Mouse (Mus musculus) hindbrain, embryonic 11.5 days (tissue): ENCODE measurements around the gene Nr1d2. TPM values are rescaled to one million over a fixed set of nuclear protein-coding genes. Genes with fewer than 3 reads are reported as not detected.
A peak's percentile ranks its signal among the peaks of the same experiment; 100 is the strongest.

Source experiments
- ATAC-seq: fragments of 200-750 bp; cut with Nextera tagmentation; 2 replicates; pipeline ENCODE4 v1.8.0; 2017; ENCODE audit warnings: mild to moderate bottlenecking, moderate TSS enrichment, moderate library complexity; ENCODE audit not compliant: low FRiP score
- DNase-seq: peaks from one replicate; pipeline ENCODE4 v3.0.0-alpha.2; 2015; ENCODE audit warnings: low spot score
- H3K27ac ChIP-seq: fragments of 300-500 bp; sonication (generic); 2 replicates; pipeline ENCODE4 v1.5.1; 2014; ENCODE audit warnings: mild to moderate bottlenecking, low read depth, low read length
- H3K27me3 ChIP-seq: fragments of 300-500 bp; sonication (generic); 2 replicates; pipeline ENCODE4 v1.6.1; 2014; ENCODE audit warnings: mild to moderate bottlenecking, low read length, moderate library complexity, mixed read lengths; ENCODE audit not compliant: control insufficient read depth, insufficient read depth
- H3K36me3 ChIP-seq: fragments of 300-500 bp; sonication (generic); 2 replicates; pipeline ENCODE4 v1.6.1; 2014; ENCODE audit warnings: mild to moderate bottlenecking, low read length, moderate library complexity, mixed read lengths; ENCODE audit not compliant: control insufficient read depth, insufficient read depth
- H3K4me1 ChIP-seq: fragments of 300-500 bp; sonication (generic); replicated peaks from 2 replicates; pipeline ENCODE4 v1.6.1; 2014; ENCODE audit warnings: low read length, mixed read lengths; ENCODE audit not compliant: control insufficient read depth, insufficient read depth
- H3K4me2 ChIP-seq: fragments of 300-500 bp; sonication (generic); replicated peaks from 2 replicates; pipeline ENCODE4 v1.6.1; 2014; ENCODE audit warnings: mild to moderate bottlenecking, low read depth, low read length
- H3K4me3 ChIP-seq: fragments of 300-500 bp; sonication (generic); 2 replicates; pipeline ENCODE4 v1.5.1; 2014; ENCODE audit warnings: low read depth, low read length
- H3K9ac ChIP-seq: fragments of 300-500 bp; sonication (generic); 2 replicates; pipeline ENCODE4 v1.6.1; 2014; ENCODE audit warnings: low read depth, low read length
- H3K9me3 ChIP-seq: fragments of 300-500 bp; sonication (generic); 2 replicates; pipeline ENCODE4 v1.6.1; 2016; ENCODE audit warnings: low read length; ENCODE audit not compliant: control insufficient read depth
- polyA plus RNA-seq: library from polyadenylated mRNA; unstranded; fragments of >200 nt; fragmentation: Nextera tagmentation; extraction: Ambion mirVana; gene quantifications from 2 replicates; pipeline ENCODE4 v1.2.1, GENCODE M21; 2014

Gene Nr1d2
- polyA plus RNA-seq, 1 experiment from 2014 or later = 4.8 TPM

DNA sequence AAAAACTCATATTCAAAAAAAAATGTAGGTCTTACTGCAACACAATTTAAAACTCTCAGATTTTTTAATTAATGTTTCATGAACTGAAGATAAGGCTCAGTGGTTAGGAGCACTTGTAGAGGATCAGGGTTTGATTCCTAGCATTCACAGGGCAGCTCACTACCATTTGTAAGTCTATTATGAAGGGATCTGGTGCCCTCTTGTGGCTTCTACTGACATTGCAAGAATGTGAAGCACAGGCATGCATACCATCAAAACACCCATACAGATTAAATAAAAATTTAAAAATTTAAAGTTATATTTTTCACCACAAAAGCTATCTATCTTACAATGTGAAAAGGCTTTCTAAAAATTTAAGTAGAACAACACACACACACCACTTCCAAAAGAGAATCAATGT, 71.9 kb downstream of the Nr1d2 start:
- Histone ChIP-seq H3K4me1 (no peaks in the 10 kb centered on the region), H3K4me2 (no peak overlapping the region), H3K27ac (no peak overlapping the region), H3K4me3 (no peak overlapping the region), H3K36me3 (no peaks in the 10 kb centered on the region), H3K9me3 (no peaks in the 10 kb centered on the region), H3K9ac (no peak overlapping the region), H3K27me3 (no peaks in the 10 kb centered on the region)
- ATAC-seq = no peak
- peak; percentile 31 for DNase-seq

Other genes with a start within 250 kb of the Nr1d2 start
- 17.0 and 20.2 TPM in 2 replicates for gene Nkiras1, start 32.0 kb upstream of the Nr1d2 start, polyA plus RNA-seq
- gene Rpl15, start 32.3 kb upstream of the Nr1d2 start, polyA plus RNA-seq = 400 and 415 TPM in 2 replicates
- gene Ube2e1, start 92.7 kb upstream of the Nr1d2 start, polyA plus RNA-seq = 67.4 and 81.9 TPM in 2 replicates